Mouse (Mus musculus) forebrain, embryonic 16.5 days (tissue): Measurements from ENCODE around the gene Apmap. TPM values are rescaled to one million over a fixed set of nuclear protein-coding genes. Genes with fewer than 3 reads are reported as not detected.

ENCODE experiments used
- ATAC-seq: fragments of 200-750 bp; cut with Nextera tagmentation; 2 replicates; pipeline ENCODE4 v1.8.0; 2017; ENCODE audit warnings: mild to moderate bottlenecking, moderate library complexity
- H3K27ac ChIP-seq: fragments of 300-500 bp; sonication (generic); 2 replicates; pipeline ENCODE4 v1.5.1; 2014; ENCODE audit warnings: low read length, control low read depth
- H3K27me3 ChIP-seq: fragments of 300-500 bp; sonication (generic); replicated peaks from 2 replicates; pipeline ENCODE4 v1.6.1; 2014; ENCODE audit warnings: low read length; ENCODE audit not compliant: control insufficient read depth, insufficient read depth
- H3K36me3 ChIP-seq: fragments of 300-500 bp; sonication (generic); 2 replicates; pipeline ENCODE4 v1.6.1; 2014; ENCODE audit not compliant: control insufficient read depth, insufficient read depth
- H3K4me1 ChIP-seq: fragments of 300-500 bp; sonication (generic); replicated peaks from 2 replicates; pipeline ENCODE4 v1.6.1; 2014; ENCODE audit warnings: low read length; ENCODE audit not compliant: control insufficient read depth, insufficient read depth
- H3K4me2 ChIP-seq: fragments of 300-500 bp; sonication (generic); 2 replicates; pipeline ENCODE4 v1.6.1; 2014; ENCODE audit warnings: mild to moderate bottlenecking, low read length, control low read depth
- H3K4me3 ChIP-seq: fragments of 300-500 bp; sonication (generic); replicated peaks from 2 replicates; pipeline ENCODE4 v1.5.1; 2014; ENCODE audit warnings: mild to moderate bottlenecking, low read length, control low read depth
- H3K9ac ChIP-seq: fragments of 300-500 bp; sonication (generic); replicated peaks from 2 replicates; pipeline ENCODE4 v1.6.1; 2014; ENCODE audit warnings: low read depth, low read length, control low read depth
- H3K9me3 ChIP-seq: fragments of 300-500 bp; sonication (generic); 2 replicates; pipeline ENCODE4 v1.6.1; 2016; ENCODE audit warnings: low read length; ENCODE audit not compliant: control insufficient read depth
- WGBS: fragments of 180-500 bp; shearing (Covaris S2); extraction: QIAGEN DNeasy Blood & Tissue Kit; methylation state at CpG from one replicate; pipeline ENCODE4 v1.1.7; 2014; 5-methylcytosine and 5-hydroxymethylcytosine counted together
- polyA plus RNA-seq: library from polyadenylated mRNA; unstranded; fragments of >200 nt; fragmentation: Nextera tagmentation; extraction: Ambion mirVana; gene quantifications from 2 replicates; pipeline ENCODE4 v1.2.1, GENCODE M21; 2015

Apmap gene
- polyA plus RNA-seq = 42.2 and 44.4 TPM in 2 replicates

DNA sequence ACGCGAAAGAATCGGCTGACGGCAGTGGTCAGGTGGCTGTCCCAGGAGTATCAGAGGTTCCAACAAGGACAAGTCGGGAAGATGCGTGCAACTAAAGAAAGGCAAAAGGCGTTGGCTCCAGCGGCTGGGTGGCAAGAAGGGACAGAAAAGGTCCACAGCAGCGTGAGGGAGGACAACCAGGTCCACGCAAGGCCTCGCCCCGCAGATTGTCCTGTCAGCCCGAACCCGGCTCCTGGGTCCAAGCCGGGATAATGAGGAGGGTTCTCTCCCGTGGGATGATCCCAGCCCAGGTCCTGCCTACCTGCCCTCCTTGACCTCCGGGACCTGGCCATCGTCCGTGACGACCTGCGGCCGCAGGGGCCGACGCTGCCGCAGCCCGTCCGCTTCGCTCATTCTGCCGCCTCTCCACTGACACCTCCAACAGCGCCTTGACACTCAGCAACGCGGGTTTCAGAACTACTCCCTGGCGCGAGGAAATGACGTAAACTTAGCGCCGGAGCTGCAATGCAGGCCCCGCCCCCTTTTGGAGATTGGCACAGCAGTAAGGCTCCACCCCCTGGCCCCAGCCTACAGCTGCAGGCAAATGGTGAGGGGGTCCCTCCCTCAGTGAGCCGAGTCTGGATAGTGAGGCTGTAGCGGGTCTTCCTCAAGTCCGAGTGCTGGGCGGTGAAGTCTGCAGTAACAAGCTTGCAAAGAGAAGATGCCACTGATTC lies at the start of gene Apmap:
Apmap (minus strand) TSS at position 481 of the 713 bp plus-strand sequence.
- H3K4me2 ChIP-seq = peak within 1 kb of the TSS; percentile 74
- H3K4me3 ChIP-seq = peak within 1 kb of the TSS; percentile 72
- peak within 1 kb of the TSS; percentile 69 for H3K9ac ChIP-seq
- no peaks in the 10 kb centered on the region for H3K9me3 ChIP-seq
- peaks cover 13% of the 10 kb centered on the region for H3K4me1 ChIP-seq
- no peaks in the 10 kb centered on the region for H3K36me3 ChIP-seq
- H3K27me3 ChIP-seq = no peaks in the 10 kb centered on the region
- WGBS = under 1% methylated on average over 42 of the region's 42 CpGs
- H3K27ac ChIP-seq = peak within 1 kb of the TSS; percentile 46; the same call in 1 of the 2 replicates
- ATAC-seq = peak; percentile 97

DNA sequence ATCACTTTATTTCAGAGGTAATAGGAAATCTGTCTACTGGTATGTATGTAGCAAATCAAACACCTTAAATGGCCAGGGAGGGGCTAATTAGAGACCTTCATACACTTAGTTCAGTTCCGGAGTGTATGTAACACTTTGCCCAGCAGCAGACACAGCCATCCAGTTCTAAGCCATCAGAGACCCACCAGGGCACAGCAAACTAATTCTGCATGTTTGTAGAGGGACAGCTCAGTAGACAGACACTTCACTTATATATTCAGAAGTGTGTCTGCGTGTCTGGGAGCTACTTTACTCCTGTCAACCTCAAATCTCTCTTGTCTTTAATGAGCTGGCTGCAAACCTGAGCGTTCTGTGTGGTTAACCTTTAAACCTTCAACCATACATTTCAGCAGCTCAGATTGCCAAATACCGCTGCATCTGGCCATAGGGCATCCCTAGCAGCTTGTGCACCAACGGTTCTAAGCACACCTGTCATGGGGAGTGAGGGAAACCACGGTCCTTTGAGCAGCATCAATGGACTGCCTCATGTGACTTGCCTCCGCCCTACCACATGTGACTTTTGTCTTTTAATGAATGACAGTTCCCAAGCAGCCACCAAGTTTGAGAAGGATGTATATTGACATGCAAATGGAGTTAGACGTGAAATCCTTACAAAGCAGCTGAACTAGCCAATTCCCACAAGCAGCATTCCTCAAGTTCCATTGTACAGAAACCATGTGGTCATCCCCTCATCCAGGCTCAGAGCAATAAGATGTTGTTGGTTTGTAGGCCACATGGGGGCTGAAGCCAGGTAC lies 48.8 kb upstream of the Apmap start:
- Histone ChIP-seq H3K4me1 (peaks cover 17% of the 10 kb centered on the region), H3K4me3 (no peak overlapping the region), H3K27ac (peak overlapping the region; percentile 39), H3K36me3 (no peaks in the 10 kb centered on the region), H3K4me2 (no peak overlapping the region), H3K27me3 (no peaks in the 10 kb centered on the region), H3K9me3 (0 out of 2 replicates have a peak, but pooled peaks cover 3% of the 10 kb centered on the region), H3K9ac (no peak overlapping the region)
- 13% methylated on average over 8 of the region's 8 CpGs for WGBS
- ATAC-seq = peak; percentile 68

DNA sequence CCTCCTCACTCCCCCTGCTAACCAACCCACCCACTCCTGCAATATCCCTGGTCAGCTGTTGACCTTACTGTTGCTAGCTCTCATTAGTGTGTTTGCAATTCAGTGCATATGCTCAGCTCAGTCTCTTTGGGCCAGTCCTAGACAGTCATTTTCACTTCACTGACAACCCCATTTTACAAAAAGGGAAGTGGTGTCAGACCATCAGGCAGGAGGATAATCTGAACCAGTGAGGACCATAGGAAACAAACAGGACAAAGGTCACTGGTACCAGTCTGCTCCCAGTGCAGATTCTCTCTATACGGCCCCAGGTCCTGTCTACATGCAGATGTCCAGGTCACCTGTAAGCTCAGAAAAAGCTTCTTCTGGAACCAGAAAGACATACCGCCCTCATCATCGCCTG lies 47.7 kb upstream of the Apmap start:
- WGBS = 91% methylated on average over 3 of the region's 3 CpGs
- no peak for ATAC-seq
- no peak overlapping the region for H3K27ac ChIP-seq

DNA sequence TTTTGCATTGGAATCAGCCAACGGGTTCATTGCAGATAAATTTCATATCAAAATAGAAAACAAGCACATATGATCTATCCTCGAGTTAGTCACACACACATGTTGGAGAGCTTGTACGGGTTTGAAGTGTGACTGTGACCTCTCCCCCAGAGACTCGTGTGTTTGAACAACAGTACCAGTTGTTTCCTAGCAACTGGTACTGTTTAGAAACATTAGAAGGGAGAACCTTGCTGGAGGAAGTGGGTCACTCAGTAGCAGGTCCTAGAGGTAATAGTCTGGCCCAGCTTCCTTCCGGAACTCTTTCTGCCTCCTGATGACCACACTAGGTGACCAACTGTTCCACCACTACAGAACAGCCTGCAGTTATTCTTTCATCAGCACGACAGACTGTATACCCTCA lies 46.9 kb upstream of the Apmap start:
- no peaks in the 10 kb centered on the region for H3K27me3 ChIP-seq
- no peak for ATAC-seq
- no peak overlapping the region for H3K9ac ChIP-seq
- no peak overlapping the region for H3K27ac ChIP-seq
- H3K9me3 ChIP-seq = 0 out of 2 replicates have a peak, but pooled peaks cover 3% of the 10 kb centered on the region
- no peak overlapping the region for H3K4me2 ChIP-seq
- H3K4me1 ChIP-seq = peaks cover 11% of the 10 kb centered on the region
- 84% methylated on average over 6 of the region's 6 CpGs for WGBS
- H3K36me3 ChIP-seq = no peaks in the 10 kb centered on the region
- no peak overlapping the region for H3K4me3 ChIP-seq

More for the DNA sequence above, 47.7 kb upstream of the Apmap start:
- 0 out of 2 replicates have a peak, but pooled peaks cover 3% of the 10 kb centered on the region for H3K9me3 ChIP-seq
- no peaks in the 10 kb centered on the region for H3K27me3 ChIP-seq
- H3K9ac ChIP-seq = no peak overlapping the region
- H3K4me2 ChIP-seq = no peak overlapping the region
- H3K4me3 ChIP-seq = no peak overlapping the region
- H3K36me3 ChIP-seq = no peaks in the 10 kb centered on the region
- H3K4me1 ChIP-seq = peaks cover 13% of the 10 kb centered on the region

DNA sequence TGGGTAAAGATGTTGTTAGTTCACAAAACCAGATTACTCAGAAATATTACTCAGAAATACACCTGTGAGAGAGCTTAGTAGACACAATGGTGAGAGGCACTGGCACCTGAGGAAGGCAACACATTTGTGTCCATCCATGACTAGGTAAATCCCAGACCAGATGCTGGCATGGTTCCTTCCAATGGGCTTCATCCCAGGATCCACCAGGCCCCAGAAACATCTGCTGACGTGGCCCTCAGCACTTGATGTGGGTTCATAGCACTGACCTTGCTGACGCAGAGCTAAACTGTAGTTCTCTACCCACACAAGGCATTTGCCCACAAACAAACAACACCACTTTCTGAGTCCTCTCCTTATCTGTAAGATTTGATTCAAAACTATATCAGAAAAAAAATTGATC lies 46.4 kb upstream of the Apmap start:
- Histone ChIP-seq H3K4me2 (no peak overlapping the region), H3K36me3 (no peaks in the 10 kb centered on the region)

DNA sequence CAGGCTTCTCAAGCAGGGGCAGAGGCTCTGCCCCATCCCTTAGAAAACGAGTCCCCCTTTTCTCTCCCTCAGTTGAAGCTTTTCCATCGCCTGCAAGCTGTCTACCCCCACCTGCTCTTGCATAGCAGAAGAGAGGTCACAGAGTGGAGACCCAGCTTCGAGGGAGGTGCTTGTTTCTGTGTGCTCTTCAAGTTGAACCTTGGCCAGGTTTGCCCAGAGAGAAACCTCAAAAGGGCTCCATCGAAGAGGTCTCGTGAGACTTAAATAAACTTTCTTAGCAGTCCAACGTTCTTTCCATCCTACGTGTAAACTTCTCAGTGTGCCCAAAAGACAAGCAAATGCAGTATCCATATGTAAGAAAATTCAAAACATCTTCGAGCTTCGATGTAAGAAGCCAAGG lies 43.0 kb upstream of the Apmap start:
- Histone ChIP-seq H3K27me3 (no peaks in the 10 kb centered on the region), H3K4me2 (no peak overlapping the region), H3K9me3 (0 out of 2 replicates have a peak, but pooled peaks cover 3% of the 10 kb centered on the region), H3K4me1 (peaks cover 22% of the 10 kb centered on the region), H3K27ac (no peak overlapping the region), H3K9ac (no peak overlapping the region), H3K36me3 (no peaks in the 10 kb centered on the region), H3K4me3 (no peak overlapping the region)
- 70% methylated on average over 9 of the region's 9 CpGs for WGBS
- ATAC-seq = no peak

More for the DNA sequence above, 46.4 kb upstream of the Apmap start:
- Histone ChIP-seq H3K27me3 (no peaks in the 10 kb centered on the region), H3K27ac (no peak overlapping the region), H3K9ac (no peak overlapping the region), H3K4me3 (no peak overlapping the region), H3K4me1 (peaks cover 15% of the 10 kb centered on the region), H3K9me3 (0 out of 2 replicates have a peak, but pooled peaks cover 3% of the 10 kb centered on the region)
- 95% methylated on average over 2 of the region's 2 CpGs for WGBS
- ATAC-seq = no peak

DNA sequence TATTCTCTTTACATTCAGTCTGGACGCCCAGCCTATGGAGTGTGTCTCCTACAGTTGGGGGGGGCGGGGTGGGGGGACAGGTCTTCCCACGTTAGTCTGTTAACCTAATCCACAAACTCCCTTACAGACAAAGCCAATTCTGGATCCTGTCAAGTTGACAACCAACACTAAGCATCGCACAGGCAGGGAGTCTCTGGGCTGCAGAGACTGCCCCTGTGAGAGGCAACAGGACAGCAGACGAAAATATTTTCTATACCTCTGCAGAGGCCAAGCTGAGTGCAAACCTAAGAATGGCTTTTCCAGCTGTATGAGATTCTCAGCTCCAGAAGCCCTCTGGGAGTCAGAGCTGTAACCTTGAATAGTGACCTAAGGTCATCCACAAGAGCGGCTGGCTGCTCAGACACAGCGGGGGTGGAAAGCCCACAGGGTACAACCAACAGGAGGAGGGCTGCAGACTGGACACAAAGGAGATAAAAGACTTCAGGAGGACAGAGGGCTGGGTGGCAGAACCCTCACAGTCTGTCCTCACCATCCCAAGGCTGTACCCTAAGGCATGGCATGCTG lies 42.2 kb upstream of the Apmap start:
- H3K4me1 ChIP-seq = peaks cover 22% of the 10 kb centered on the region
- H3K36me3 ChIP-seq = no peaks in the 10 kb centered on the region
- 20% methylated on average over 7 of the region's 7 CpGs for WGBS
- H3K4me3 ChIP-seq = no peak overlapping the region
- no peak for ATAC-seq
- 0 out of 2 replicates have a peak, but pooled peaks cover 2% of the 10 kb centered on the region for H3K9me3 ChIP-seq
- H3K27me3 ChIP-seq = no peaks in the 10 kb centered on the region
- H3K27ac ChIP-seq = no peak overlapping the region
- H3K4me2 ChIP-seq = no peak overlapping the region
- no peak overlapping the region for H3K9ac ChIP-seq

DNA sequence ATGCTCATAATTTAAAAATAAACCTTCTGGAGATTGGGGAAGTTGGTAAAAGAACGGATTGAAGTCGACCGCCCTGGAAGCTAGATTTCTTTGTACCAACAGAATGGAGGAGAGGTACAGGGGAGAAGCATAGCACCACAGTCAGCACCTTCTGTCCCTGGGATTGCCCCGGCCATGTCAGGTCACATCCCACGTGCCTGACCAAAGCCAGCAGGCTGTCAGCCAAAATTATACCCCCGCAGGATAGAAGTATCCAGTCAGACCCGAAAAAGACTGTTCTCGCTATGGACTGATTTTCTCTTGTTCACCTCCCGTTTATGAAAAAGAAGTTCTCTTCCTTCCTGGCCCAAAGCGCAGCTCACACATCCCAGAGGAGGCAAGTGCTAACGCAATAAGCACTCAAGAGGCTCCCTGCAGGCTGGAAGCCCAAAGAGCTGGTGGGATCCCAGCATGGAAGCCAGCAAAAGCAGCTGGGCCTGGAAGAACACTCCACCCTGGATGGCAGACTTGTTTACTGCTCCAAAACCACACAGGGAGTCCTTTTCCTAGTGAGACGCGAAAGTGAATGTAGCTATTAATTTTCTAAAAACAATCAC lies 40.0 kb upstream of the Apmap start:
- H3K4me3 ChIP-seq = no peak overlapping the region
- peak overlapping the region; percentile 27 for H3K9ac ChIP-seq
- no peaks in the 10 kb centered on the region for H3K27me3 ChIP-seq
- H3K9me3 ChIP-seq = no peaks in the 10 kb centered on the region
- no peak for ATAC-seq
- peaks cover 30% of the 10 kb centered on the region for H3K4me1 ChIP-seq
- no peak overlapping the region for H3K4me2 ChIP-seq
- 47% methylated on average over 13 of the region's 13 CpGs for WGBS
- H3K36me3 ChIP-seq = no peaks in the 10 kb centered on the region
- H3K27ac ChIP-seq = peak overlapping the region; percentile 16
